Mouse (Mus musculus) hindbrain, embryonic 16.5 days (tissue): ENCODE data around the gene Gm28635. TPM values are rescaled to one million over a fixed set of nuclear protein-coding genes. Genes with fewer than 3 reads are reported as not detected.
A peak's percentile ranks its signal among the peaks of the same experiment; 100 is the strongest.

Experiments used
- ATAC-seq: fragments of 200-750 bp; cut with Nextera tagmentation; 2 replicates; pipeline ENCODE4 v1.8.0; 2017; ENCODE audit warnings: moderate TSS enrichment, moderate library complexity
- H3K27ac ChIP-seq: fragments of 300-500 bp; sonication (generic); 2 replicates; pipeline ENCODE4 v1.5.1; 2014; ENCODE audit warnings: low read depth, mild to moderate bottlenecking, control low read depth, low read length, moderate library complexity
- H3K27me3 ChIP-seq: fragments of 300-500 bp; sonication (generic); replicated peaks from 2 replicates; pipeline ENCODE4 v1.6.1; 2014; ENCODE audit warnings: low read length; ENCODE audit not compliant: control insufficient read depth, insufficient read depth
- H3K36me3 ChIP-seq: fragments of 300-500 bp; sonication (generic); 2 replicates; pipeline ENCODE4 v1.6.1; 2014; ENCODE audit warnings: mild to moderate bottlenecking, low read length, moderate library complexity, mixed read lengths; ENCODE audit not compliant: control insufficient read depth, insufficient read depth
- H3K4me1 ChIP-seq: fragments of 300-500 bp; sonication (generic); 2 replicates; pipeline ENCODE4 v1.6.1; 2014; ENCODE audit warnings: low read depth, low read length; ENCODE audit not compliant: control insufficient read depth, insufficient read depth
- H3K4me2 ChIP-seq: fragments of 300-500 bp; sonication (generic); 2 replicates; pipeline ENCODE4 v1.6.1; 2014; ENCODE audit warnings: mild to moderate bottlenecking, low read length, control low read depth, moderate library complexity
- H3K4me3 ChIP-seq: fragments of 300-500 bp; sonication (generic); 2 replicates; pipeline ENCODE4 v1.5.1; 2014; ENCODE audit warnings: mild to moderate bottlenecking, low read length, control low read depth, moderate library complexity
- H3K9ac ChIP-seq: fragments of 300-500 bp; sonication (generic); 2 replicates; pipeline ENCODE4 v1.6.1; 2014; ENCODE audit warnings: low read depth, mild to moderate bottlenecking, control low read depth, low read length, moderate library complexity
- H3K9me3 ChIP-seq: fragments of 300-500 bp; sonication (generic); 2 replicates; pipeline ENCODE4 v1.6.1; 2014; ENCODE audit warnings: mild to moderate bottlenecking, low read length, moderate library complexity; ENCODE audit not compliant: control insufficient read depth
- WGBS: fragments of 180-500 bp; shearing (Covaris S2); extraction: QIAGEN DNeasy Blood & Tissue Kit; methylation state at CpG from one replicate; pipeline ENCODE4 v1.1.7; 2014; 5-methylcytosine and 5-hydroxymethylcytosine counted together
- polyA plus RNA-seq: library from polyadenylated mRNA; unstranded; fragments of >200 nt; fragmentation: Nextera tagmentation; extraction: Ambion mirVana; gene quantifications from 2 replicates; pipeline ENCODE4 v1.2.1, GENCODE M21; 2015

Gm28635 gene
- polyA plus RNA-seq, 1 experiment from 2014 or later: not detected

DNA sequence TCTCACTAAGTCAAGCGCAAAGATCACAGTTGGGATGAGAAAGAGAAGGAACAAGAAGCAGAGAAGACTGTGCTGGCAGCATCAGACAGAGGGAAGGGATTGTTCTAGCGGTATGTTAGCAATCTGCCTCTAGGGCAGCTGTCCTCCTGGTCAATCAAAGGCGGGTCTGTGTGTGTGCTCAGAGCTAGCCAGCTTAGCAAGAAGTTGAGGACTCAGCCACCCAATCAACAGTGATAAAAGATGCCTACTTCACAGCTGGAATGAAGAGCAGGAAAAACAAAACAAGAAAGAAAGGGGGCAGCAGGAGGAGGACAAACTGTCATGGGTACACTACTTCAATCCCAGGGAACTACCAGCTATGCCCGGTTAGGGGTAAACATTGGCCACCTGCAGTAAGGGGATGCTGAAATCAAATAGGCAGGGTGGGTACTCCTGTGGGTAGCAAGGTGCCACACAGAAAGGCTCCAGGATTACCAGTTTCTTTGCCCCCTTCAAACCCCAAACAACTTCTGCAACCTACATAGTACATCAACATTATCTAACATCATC lies 42.8 kb downstream of the Gm28635 start:
- Histone ChIP-seq H3K27ac (peak overlapping the region; percentile 79), H3K9me3 (no peaks in the 10 kb centered on the region), H3K4me3 (no peak overlapping the region), H3K4me2 (peak overlapping the region; percentile 20), H3K9ac (no peak overlapping the region), H3K27me3 (no peaks in the 10 kb centered on the region), H3K36me3 (no peaks in the 10 kb centered on the region), H3K4me1 (peaks cover 34% of the 10 kb centered on the region)
- 22% methylated on average over 4 of the region's 4 CpGs for WGBS
- no peak for ATAC-seq

DNA sequence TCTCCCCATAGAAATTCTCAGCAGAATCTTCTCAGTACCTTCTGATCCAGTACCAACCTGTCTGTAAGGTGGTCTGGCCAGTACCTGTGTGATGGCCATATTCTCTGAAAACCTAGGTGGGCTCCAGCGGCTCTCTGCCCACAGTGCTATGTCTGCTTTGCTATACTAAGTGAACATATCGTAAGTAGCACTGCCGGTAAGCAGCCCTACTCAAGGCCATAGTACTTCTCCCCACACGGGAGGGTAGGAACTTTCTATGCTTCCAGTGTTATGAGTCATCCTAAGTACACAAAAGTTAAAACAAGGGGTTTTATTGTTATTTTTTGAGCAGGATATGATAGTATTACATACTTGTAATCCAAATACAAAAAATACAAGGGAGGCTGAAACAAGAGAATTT lies 43.8 kb downstream of the Gm28635 start:
- Histone ChIP-seq H3K4me1 (peaks cover 34% of the 10 kb centered on the region), H3K27ac (no peak overlapping the region)
- 72% methylated on average over 4 of the region's 4 CpGs for WGBS

GRCm38 (mm10) chr2:84632999-84633398 lies 44.8 kb downstream of the Gm28635 start:
- 11% methylated on average over 3 of the region's 3 CpGs for WGBS
- H3K36me3 ChIP-seq: no peaks in the 10 kb centered on the region

More for the DNA sequence above, 43.8 kb downstream of the Gm28635 start:
- H3K4me2 ChIP-seq: no peak overlapping the region
- no peak overlapping the region for H3K9ac ChIP-seq
- H3K36me3 ChIP-seq: no peaks in the 10 kb centered on the region
- H3K4me3 ChIP-seq: no peak overlapping the region
- no peak for ATAC-seq
- no peaks in the 10 kb centered on the region for H3K27me3 ChIP-seq
- no peaks in the 10 kb centered on the region for H3K9me3 ChIP-seq

GRCm38 (mm10) chr2:84632001-84632400 lies 45.8 kb downstream of the Gm28635 start:
- ATAC-seq: no peak
- no peaks in the 10 kb centered on the region for H3K9me3 ChIP-seq
- H3K27me3 ChIP-seq: no peaks in the 10 kb centered on the region
- H3K4me1 ChIP-seq: peaks cover 22% of the 10 kb centered on the region
- H3K4me3 ChIP-seq: no peak overlapping the region
- no peak overlapping the region for H3K27ac ChIP-seq
- WGBS: 100% methylated on average over 1 of the region's 1 CpGs
- H3K36me3 ChIP-seq: no peaks in the 10 kb centered on the region
- H3K9ac ChIP-seq: no peak overlapping the region
- H3K4me2 ChIP-seq: no peak overlapping the region

More at GRCm38 (mm10) chr2:84632999-84633398, 44.8 kb downstream of the Gm28635 start:
- H3K27me3 ChIP-seq: no peaks in the 10 kb centered on the region
- no peak for ATAC-seq
- H3K4me2 ChIP-seq: no peak overlapping the region
- no peaks in the 10 kb centered on the region for H3K9me3 ChIP-seq
- no peak overlapping the region for H3K9ac ChIP-seq
- H3K27ac ChIP-seq: no peak overlapping the region
- peaks cover 30% of the 10 kb centered on the region for H3K4me1 ChIP-seq
- no peak overlapping the region for H3K4me3 ChIP-seq

DNA sequence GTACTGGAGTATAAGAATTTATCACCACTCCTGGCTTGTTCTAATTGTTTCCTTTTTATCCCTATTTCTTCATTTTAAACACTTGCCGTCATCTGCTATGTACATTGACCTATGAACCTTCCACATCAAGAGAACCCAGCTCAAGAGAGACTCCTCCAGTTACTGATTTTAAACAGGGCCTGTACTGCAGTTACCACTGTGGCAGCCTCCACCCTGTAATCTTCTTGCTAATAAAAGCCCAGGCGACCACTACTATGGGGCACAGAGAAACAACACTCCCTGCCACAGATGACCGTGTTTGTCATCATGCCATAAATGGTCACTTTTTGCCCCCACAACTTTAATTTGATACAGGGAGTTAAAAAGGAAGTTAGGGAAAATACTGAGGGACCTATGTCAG lies 50.8 kb downstream of the Gm28635 start:
- Histone ChIP-seq H3K4me2 (no peak overlapping the region), H3K4me1 (no peaks in the 10 kb centered on the region), H3K27ac (no peak overlapping the region), H3K9ac (no peak overlapping the region), H3K36me3 (peaks cover 8% of the 10 kb centered on the region; the same call in 1 of the 2 replicates), H3K4me3 (no peak overlapping the region), H3K27me3 (no peaks in the 10 kb centered on the region), H3K9me3 (no peaks in the 10 kb centered on the region)
- ATAC-seq: no peak
- 70% methylated on average over 3 of the region's 3 CpGs for WGBS

- no peak overlapping the region for H3K4me3 ChIP-seq
- H3K9ac ChIP-seq: no peak overlapping the region
- H3K27ac ChIP-seq: no peak overlapping the region
- H3K27me3 ChIP-seq: no peaks in the 10 kb centered on the region
- 68% methylated on average over 7 of the region's 7 CpGs for WGBS
- no peaks in the 10 kb centered on the region for H3K4me1 ChIP-seq
- H3K9me3 ChIP-seq: no peaks in the 10 kb centered on the region
- peaks cover 8% of the 10 kb centered on the region; the same call in 1 of the 2 replicates for H3K36me3 ChIP-seq
- no peak for ATAC-seq
- no peak overlapping the region for H3K4me2 ChIP-seq
Measured at GRCm38 (mm10) chr2:84626366-84626975, 51.4 kb downstream of the Gm28635 start.

- no peak overlapping the region for H3K4me2 ChIP-seq
- no peaks in the 10 kb centered on the region for H3K27me3 ChIP-seq
- H3K36me3 ChIP-seq: peaks cover 20% of the 10 kb centered on the region
- H3K27ac ChIP-seq: no peak overlapping the region
- WGBS: 95% methylated on average over 17 of the region's 17 CpGs
- H3K4me1 ChIP-seq: no peaks in the 10 kb centered on the region
- no peak overlapping the region for H3K4me3 ChIP-seq
- H3K9ac ChIP-seq: no peak overlapping the region
- ATAC-seq: no peak
- no peaks in the 10 kb centered on the region for H3K9me3 ChIP-seq
Measured at GRCm38 (mm10) chr2:84624201-84624600, 53.6 kb downstream of the Gm28635 start.

DNA sequence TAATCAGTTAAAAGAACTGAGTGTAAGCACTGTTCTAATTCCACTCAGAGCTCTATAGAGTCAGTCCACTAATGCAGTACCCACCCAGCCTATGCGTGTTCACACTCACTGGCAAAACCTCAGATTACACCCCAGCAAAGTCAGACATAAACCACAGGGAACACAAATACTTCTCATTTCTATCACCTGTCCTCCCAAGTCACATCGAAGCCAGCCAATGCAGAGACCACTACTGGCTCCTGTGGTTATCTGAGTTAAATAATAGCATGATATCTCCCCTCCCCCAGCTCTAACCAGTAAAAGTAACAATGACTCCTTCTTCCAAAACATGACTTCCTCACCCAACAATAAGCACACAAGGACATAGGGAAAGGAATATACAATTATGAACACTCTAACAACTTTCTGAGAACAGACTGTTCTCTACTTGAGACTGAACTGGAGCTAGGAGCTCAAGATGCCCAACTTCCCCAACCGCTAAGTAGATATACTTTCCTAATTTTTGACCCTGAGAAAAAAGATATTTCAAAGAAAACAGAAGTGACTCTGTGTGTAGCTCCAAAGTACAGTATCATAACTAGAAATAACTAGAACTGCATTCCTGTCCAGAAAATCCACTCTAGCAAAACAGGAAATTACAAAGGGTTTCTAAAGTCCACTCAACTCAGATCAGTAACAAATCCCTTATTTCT lies 54.3 kb downstream of the Gm28635 start:
- H3K4me3 ChIP-seq: no peak overlapping the region
- H3K9me3 ChIP-seq: no peaks in the 10 kb centered on the region
- H3K9ac ChIP-seq: no peak overlapping the region
- peaks cover 22% of the 10 kb centered on the region for H3K36me3 ChIP-seq
- H3K4me2 ChIP-seq: no peak overlapping the region
- no peaks in the 10 kb centered on the region for H3K27me3 ChIP-seq
- no peak for ATAC-seq
- no peak overlapping the region for H3K27ac ChIP-seq
- 92% methylated on average over 3 of the region's 3 CpGs for WGBS
- no peaks in the 10 kb centered on the region for H3K4me1 ChIP-seq

- Histone ChIP-seq H3K27ac (no peak overlapping the region), H3K9me3 (no peaks in the 10 kb centered on the region), H3K4me3 (no peak overlapping the region), H3K36me3 (peaks cover 22% of the 10 kb centered on the region), H3K4me1 (no peaks in the 10 kb centered on the region), H3K4me2 (no peak overlapping the region), H3K9ac (no peak overlapping the region), H3K27me3 (no peaks in the 10 kb centered on the region)
- WGBS: 91% methylated on average over 2 of the region's 2 CpGs
- no peak for ATAC-seq
Measured at GRCm38 (mm10) chr2:84622668-84623067, 55.2 kb downstream of the Gm28635 start.
